ENCODE assay signal across 8 mouse cellular contexts in genomic region chr1:46854036-46854900, GRCm38 (mm10). TPM values are rescaled to one million over a fixed set of nuclear protein-coding genes. Genes with fewer than 3 reads are reported as not detected.
DNase-seq lines count a peak whose midpoint lies in the region; ATAC-seq and TF ChIP-seq lines count a peak whose summit lies in the region.

No protein-coding gene starts in this region.

- no peaks in the 10 kb centered on the region for H3K36me3 ChIP-seq in thymus, adult 2 months (ENCODE audit: control insufficient read depth, insufficient read depth, low read length)
- H3K36me3 ChIP-seq in embryonic facial prominence, embryonic 14.5 days (ENCODE audit: control insufficient read depth, insufficient read depth, low read length), result no peaks in the 10 kb centered on the region
- H3K36me3 ChIP-seq in intestine, embryonic 14.5 days (ENCODE audit: control insufficient read depth, insufficient read depth, low read length), result no peaks in the 10 kb centered on the region

- no peaks in the 10 kb centered on the region for H3K27me3 ChIP-seq in thymus, adult 2 months (ENCODE audit: control insufficient read depth, insufficient read depth, low read length)
- H3K27me3 ChIP-seq in embryonic facial prominence, embryonic 14.5 days (replicated peaks; ENCODE audit: control insufficient read depth, insufficient read depth, low read length), result no peaks in the 10 kb centered on the region
- no peaks in the 10 kb centered on the region for H3K27me3 ChIP-seq in intestine, embryonic 14.5 days (replicated peaks; ENCODE audit: control insufficient read depth, insufficient read depth, low read length)

- 27% methylated on average over 18 of the region's 18 CpGs for WGBS in thymus, adult 2 months
- WGBS in embryonic facial prominence, embryonic 14.5 days, result 26% methylated on average over 18 of the region's 18 CpGs
- 27% methylated on average over 18 of the region's 18 CpGs for WGBS in intestine, embryonic 14.5 days

- H3K9ac ChIP-seq in embryonic facial prominence, embryonic 14.5 days (ENCODE audit: low read depth, low read length), result peak overlapping the region; percentile 100
- peak overlapping the region; percentile 100 for H3K9ac ChIP-seq in intestine, embryonic 14.5 days (ENCODE audit: low read length)

- H3K9me3 ChIP-seq in embryonic facial prominence, embryonic 14.5 days (ENCODE audit: control insufficient read depth, low read length), result no peaks in the 10 kb centered on the region
- no peaks in the 10 kb centered on the region for H3K9me3 ChIP-seq in intestine, embryonic 14.5 days (ENCODE audit: control insufficient read depth, low read length)

- intact Hi-C loops in left cerebral cortex, postnatal 36 days (cut with DNase I), result loop anchor here (5.0 to 10.0 kb wide), 2 partner anchors 343 to 421 kb away; no protein-coding TSS in a partner anchor

- peak; percentile 35; the same call in 1 of the 2 replicates for ATAC-seq in embryonic facial prominence, embryonic 14.5 days (ENCODE audit: low read depth)
- ATAC-seq in intestine, embryonic 14.5 days (replicated peaks; ENCODE audit: low FRiP score, low TSS enrichment, low read depth), result 0 out of 2 replicates have a peak, but pooled peaks have one; percentile 0

- H3K4me1 ChIP-seq in thymus, adult 2 months (replicated peaks; ENCODE audit: control insufficient read depth, insufficient read depth, low read length), result no peaks in the 10 kb centered on the region
- peaks cover 23% of the 10 kb centered on the region for H3K4me1 ChIP-seq in embryonic facial prominence, embryonic 14.5 days (ENCODE audit: control insufficient read depth, insufficient read depth, low read length)
- H3K4me1 ChIP-seq in intestine, embryonic 14.5 days (replicated peaks; ENCODE audit: control insufficient read depth, insufficient read depth, low read length), result peaks cover 12% of the 10 kb centered on the region; the same call in 1 of the 2 replicates

- peak overlapping the region; percentile 92 for H3K27ac ChIP-seq in thymus, adult 2 months (ENCODE audit: control insufficient read depth, insufficient read depth, low read length)
- H3K27ac ChIP-seq in embryonic facial prominence, embryonic 14.5 days (replicated peaks; ENCODE audit: low read depth, low read length), result peak overlapping the region; percentile 100
- H3K27ac ChIP-seq in intestine, embryonic 14.5 days (ENCODE audit: low read depth), result peak overlapping the region; percentile 99

- peak overlapping the region; percentile 58 for H3K4me2 ChIP-seq in embryonic facial prominence, embryonic 14.5 days (ENCODE audit: low read depth, low read length)
- peak overlapping the region; percentile 56 for H3K4me2 ChIP-seq in intestine, embryonic 14.5 days (ENCODE audit: low read length)

- H3K4me3 ChIP-seq in thymus, adult 2 months (ENCODE audit: control insufficient read depth, insufficient read depth, low read length), result peak overlapping the region; percentile 52
- H3K4me3 ChIP-seq in embryonic facial prominence, embryonic 14.5 days (ENCODE audit: low read depth, low read length), result peak overlapping the region; percentile 97
- peak overlapping the region; percentile 83 for H3K4me3 ChIP-seq in intestine, embryonic 14.5 days (ENCODE audit: low read depth, low read length)

- TF ChIP-seq CTCF in thymus, adult 2 months (IDR thresholded peaks at IDR 0.05; ENCODE audit: borderline replicate concordance, control insufficient read depth, extremely low read depth, insufficient read depth, low read length, poor library complexity), result no peak

- no peak for DNase-seq in thymus, adult 2 months
- DNase-seq in thymus, adult 18-20 months, result no peak
- no peak for DNase-seq in embryonic facial prominence, embryonic 14.5 days (ENCODE audit: low spot score)
- DNase-seq in intestine, embryonic 14.5 days (ENCODE audit: low spot score), result no peak
- peak; percentile 93 for DNase-seq in lung, postnatal 10 days
- peak; percentile 79 for DNase-seq in telencephalon, adult 2 months (ENCODE audit: low read depth, low spot score)
- DNase-seq in left cerebral cortex, postnatal 36 days (ENCODE audit: low spot score in 2 of 2), result no peak
- no peak for DNase-seq in thymus, postnatal 36 days

- no peak; the same call in 1 of the 2 replicates for TF ChIP-seq POLR2A in thymus, adult 2 months (IDR thresholded peaks at IDR 0.05; ENCODE audit: control insufficient read depth, extremely low read depth, insufficient read depth, low read length, poor library complexity)

RNA-seq across cellular contexts. Expression of gene Slc39a10, which starts 38.4 kb away (rescaled TPM):
- polyA plus RNA-seq in thymus, adult 2 months (2012; rRNA removed), result 9.1 and 10.1 TPM in 2 replicates
- 49.9 and 54.6 TPM in 2 replicates for polyA plus RNA-seq in embryonic facial prominence, embryonic 14.5 days (2014; fragmentation: Nextera tagmentation; extraction: Ambion mirVana)
- 40.4 and 41.3 TPM in 2 replicates for polyA plus RNA-seq in intestine, embryonic 14.5 days (2014; fragmentation: Nextera tagmentation; extraction: Ambion mirVana)
- 100 to 1,000 TPM; 216 to 217 TPM for total RNA-seq in left cerebral cortex, postnatal 36 days (2021)

Comparison
In these comparisons a context has a peak if more than half of its experiments do, and no peak if none do; other contexts are left out.
1. DNase-seq: peak in lung, postnatal 10 days (single experiment) and telencephalon, adult 2 months (single experiment); none in thymus, adult 2 months (single experiment), thymus, adult 18-20 months (0 of 2), embryonic facial prominence, embryonic 14.5 days (single experiment), intestine, embryonic 14.5 days (single experiment), left cerebral cortex, postnatal 36 days (0 of 2) and thymus, postnatal 36 days (0 of 2).
2. Peak in every context shown above with its lines, with median percentiles within 50 percentile points of each other: H3K27ac ChIP-seq and H3K4me3 ChIP-seq.